Mouse (Mus musculus): ENCODE measurements at regions not wholly inside any gene's neighbourhood (a gene's known extent, or its start where the extent isn't known, plus 50 kb on each side); places are given as distances from the start of the nearest gene placed in this dataset.
"Not testable (repeated sequence)": the region's sequence is repeated elsewhere in the genome, so short reads cannot be mapped to it uniquely, and the experiment has no call there.

GRCm38 (mm10) chrX:68486585-68486984 is 191.8 kb upstream of the Fmr1 start:
- DNase-seq: no peak

GRCm38 (mm10) chrX:68492052-68492451 is 186.3 kb upstream of the Fmr1 start:
- DNase-seq: not testable (repeated sequence)

- no peak for DNase-seq
Observed at GRCm38 (mm10) chrX:68494398-68495143, 183.8 kb upstream of the Fmr1 start.

GRCm38 (mm10) chrX:68495144-68495493 is 183.2 kb upstream of the Fmr1 start:
- DNase-seq: no peak

- no peak for DNase-seq
Observed at GRCm38 (mm10) chrX:68495751-68496150, 182.6 kb upstream of the Fmr1 start.

GRCm38 (mm10) chrX:68497886-68498285 is 180.5 kb upstream of the Fmr1 start:
- no peak for DNase-seq

- DNase-seq: no peak
Observed at GRCm38 (mm10) chrX:68502938-68503337, 175.4 kb upstream of the Fmr1 start.

GRCm38 (mm10) chrX:68507664-68508063 is 170.7 kb upstream of the Fmr1 start:
- DNase-seq: no peak

- DNase-seq: no peak
Observed at GRCm38 (mm10) chrX:68512213-68512766, 166.1 kb upstream of the Fmr1 start.

- DNase-seq: no peak
Observed at GRCm38 (mm10) chrX:68546561-68546960, 131.8 kb upstream of the Fmr1 start.

- no peak for DNase-seq
Observed at GRCm38 (mm10) chrX:68554031-68554430, 124.3 kb upstream of the Fmr1 start.

- no peak for DNase-seq
Observed at GRCm38 (mm10) chrX:68557717-68558116, 120.6 kb upstream of the Fmr1 start.

GRCm38 (mm10) chrX:68585246-68585645 is 93.1 kb upstream of the Fmr1 start:
- DNase-seq: peak; percentile 6

- no peak for DNase-seq
Observed at GRCm38 (mm10) chrX:68622141-68622540, 56.2 kb upstream of the Fmr1 start.
